Mouse (Mus musculus): ENCODE data around the gene Ptprd.

DNA sequence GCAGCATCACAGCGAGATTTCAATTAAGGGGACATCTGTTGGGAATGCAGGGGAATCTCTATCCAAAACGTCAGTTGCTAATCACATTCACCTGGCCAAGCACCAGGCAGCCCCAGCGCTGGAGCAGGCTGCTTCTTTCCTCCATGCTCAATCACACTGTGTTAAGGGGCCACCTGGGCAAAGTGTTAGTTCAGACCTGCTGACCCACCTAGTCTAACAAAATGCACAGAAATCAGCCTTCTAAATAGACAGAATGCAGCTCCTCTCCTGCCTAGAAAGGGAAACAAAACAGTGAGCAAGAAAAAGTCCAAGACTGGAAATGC lies 1708.5 kb downstream of the Ptprd start:
- TF ChIP-seq CTCF (IDR thresholded peaks at IDR 0.05; ENCODE audit: control insufficient read depth, insufficient read depth, insufficient read length) (no peak), USF1 (IDR thresholded peaks at IDR 0.05; ENCODE audit: low read depth) (no peak), CEBPB (IDR thresholded peaks at IDR 0.05; ENCODE audit: low read depth) (no peak), MYOD1 (IDR thresholded peaks at IDR 0.05; ENCODE audit: control insufficient read depth, insufficient read length, low read depth) (no peak), MYOG (IDR thresholded peaks at IDR 0.05; ENCODE audit: control insufficient read depth, extremely low read depth, insufficient read length) (no peak), FOSL1 (IDR thresholded peaks at IDR 0.05; ENCODE audit: insufficient read depth, low read length, poor library complexity, severe bottlenecking) (no peak)
